Mouse (Mus musculus) CH12.LX (cell line): ENCODE measurements around the gene Blvra.

Experiments used
- JUN ChIP-seq: IDR thresholded peaks from 2 replicates; pipeline ENCODE4 v1.6.1; 2011; ENCODE audit warnings: low read depth, mild to moderate bottlenecking, low read length, improper control_type of control experiment, moderate library complexity; ENCODE audit not compliant: insufficient read depth
- KAT2A ChIP-seq: IDR thresholded peaks from 2 replicates; pipeline ENCODE4 v1.6.1; 2012; ENCODE audit warnings: low read length, improper control_type of control experiment, inconsistent platforms; ENCODE audit not compliant: insufficient replicate concordance
- MAX ChIP-seq: IDR thresholded peaks from 2 replicates; pipeline ENCODE4 v1.6.1; 2011; ENCODE audit warnings: low read length, improper control_type of control experiment
- MEF2A ChIP-seq: IDR thresholded peaks from 2 replicates; pipeline ENCODE4 v1.6.1; 2014; ENCODE audit warnings: low read depth, mild to moderate bottlenecking, inconsistent platforms, low read length, improper control_type of control experiment, borderline replicate concordance

DNA sequence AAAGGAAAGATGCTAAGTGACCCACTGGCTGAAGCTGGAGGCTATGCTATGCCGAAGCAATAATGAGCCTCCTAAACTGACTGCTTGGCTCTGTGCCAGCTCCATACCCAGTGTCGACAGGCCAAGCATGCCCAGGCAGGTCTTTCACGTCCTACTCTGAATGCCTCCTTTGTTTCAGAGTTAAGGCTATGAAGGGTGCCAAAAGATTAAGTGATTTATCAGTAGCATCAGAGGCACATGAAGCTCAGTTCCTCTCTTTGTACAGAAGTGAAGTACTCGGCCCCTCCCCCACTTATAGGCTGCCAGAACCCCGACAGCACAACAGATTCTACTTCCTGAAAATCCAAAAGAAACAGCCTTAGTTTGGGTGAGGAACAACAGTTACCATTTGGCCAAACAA is 66.5 kb downstream of the Blvra start:
- TF ChIP-seq JUN = no peak
- TF ChIP-seq KAT2A = no peak
- TF ChIP-seq MEF2A = no peak
- no peak for TF ChIP-seq MAX
